16 mouse cellular contexts compared by ENCODE assay signal in genomic region chr9:51056360-51057324, GRCm38 (mm10). TPM values are rescaled to one million over a fixed set of nuclear protein-coding genes. Genes with fewer than 3 reads are reported as not detected.
DNase-seq lines count a peak whose midpoint lies in the region; ATAC-seq lines count a peak whose summit lies in the region.
"Had no signal": no experiment of that assay in that cellular context is flagged by ENCODE, and none has a peak within 500 bp of the region (broad histone marks: within the 10 kb centered on the region; RNA-seq: fewer than 3 reads in every experiment).

No protein-coding gene starts in this region.

- ATAC-seq in kidney, embryonic 14.5 days (ENCODE audit: low FRiP score, low TSS enrichment) = no peak
- ATAC-seq in liver, embryonic 13.5 days (ENCODE audit: low read depth) = peak; percentile 71
- ATAC-seq: forebrain, embryonic 15.5 days; inflammation-experienced regulatory T-cells, adult 6 months; midbrain, embryonic 15.5 days had no signal

- 64% methylated on average over 3 of the region's 3 CpGs for WGBS in kidney, embryonic 14.5 days
- WGBS in liver, embryonic 13.5 days (ENCODE audit: insufficient replicate concordance) = 46% methylated on average over 3 of the region's 3 CpGs

- no peaks in the 10 kb centered on the region for H3K27me3 ChIP-seq in kidney, embryonic 14.5 days (ENCODE audit: control insufficient read depth, insufficient read depth, low read length)
- no peaks in the 10 kb centered on the region for H3K27me3 ChIP-seq in liver, embryonic 13.5 days
- H3K27me3 ChIP-seq: forebrain, embryonic 15.5 days; midbrain, embryonic 15.5 days had no signal

- no peaks in the 10 kb centered on the region for H3K4me1 ChIP-seq in kidney, embryonic 14.5 days (ENCODE audit: control insufficient read depth, insufficient read depth, low read length)
- H3K4me1 ChIP-seq in liver, embryonic 13.5 days (replicated peaks) = peaks cover 8% of the 10 kb centered on the region
- H3K4me1 ChIP-seq: forebrain, embryonic 15.5 days; midbrain, embryonic 15.5 days had no signal

- H3K9ac ChIP-seq in kidney, embryonic 14.5 days (ENCODE audit: low read depth, low read length) = no peak overlapping the region
- no peak overlapping the region for H3K9ac ChIP-seq in liver, embryonic 13.5 days
- H3K9ac ChIP-seq: forebrain, embryonic 15.5 days; midbrain, embryonic 15.5 days had no signal

- no peak overlapping the region for H3K4me2 ChIP-seq in kidney, embryonic 14.5 days (replicated peaks; ENCODE audit: low read depth, low read length)
- no peak overlapping the region for H3K4me2 ChIP-seq in liver, embryonic 13.5 days
- H3K4me2 ChIP-seq: forebrain, embryonic 15.5 days; midbrain, embryonic 15.5 days had no signal

- intact Hi-C loops in heart, postnatal 25 days (cut with DNase I) = no loop called here

- H3K27ac ChIP-seq in kidney, embryonic 14.5 days (ENCODE audit: low read depth, low read length) = no peak overlapping the region
- H3K27ac ChIP-seq in liver, embryonic 13.5 days = no peak overlapping the region
- H3K27ac ChIP-seq: forebrain, embryonic 15.5 days; midbrain, embryonic 15.5 days had no signal

- no peak overlapping the region for H3K4me3 ChIP-seq in kidney, embryonic 14.5 days (ENCODE audit: low read length)
- no peak overlapping the region for H3K4me3 ChIP-seq in liver, embryonic 13.5 days (replicated peaks)
- H3K4me3 ChIP-seq: forebrain, embryonic 15.5 days; midbrain, embryonic 15.5 days had no signal

- H3K9me3 ChIP-seq in kidney, embryonic 14.5 days (ENCODE audit: control insufficient read depth, low read length) = no peaks in the 10 kb centered on the region
- no peaks in the 10 kb centered on the region for H3K9me3 ChIP-seq in liver, embryonic 13.5 days (replicated peaks)
- H3K9me3 ChIP-seq: forebrain, embryonic 15.5 days; midbrain, embryonic 15.5 days had no signal

- DNase-seq in kidney, adult 18-20 months = peak; percentile 7
- peak; percentile 63 for DNase-seq in NIH3T3 (ENCODE audit: low read depth)
- DNase-seq in heart, postnatal 25 days (ENCODE audit: low spot score) = peak; percentile 14
- DNase-seq in liver, embryonic 13.5 days = no peak
- no peak for DNase-seq in ovary, adult 18-20 months (ENCODE audit: low spot score)
- DNase-seq in spleen, adult 18-20 months = no peak
- DNase-seq: cerebellum, postnatal 25 days; lung, postnatal 14 days had no signal

- no peaks in the 10 kb centered on the region for H3K36me3 ChIP-seq in kidney, embryonic 14.5 days (ENCODE audit: control insufficient read depth, insufficient read depth, low read length)
- H3K36me3 ChIP-seq in liver, embryonic 13.5 days = no peaks in the 10 kb centered on the region
- H3K36me3 ChIP-seq: forebrain, embryonic 15.5 days; midbrain, embryonic 15.5 days had no signal

RNA-seq across cellular contexts. Expression of gene Btg4, which starts 4.1 kb away (rescaled TPM):
- not detected in 2 replicates for polyA plus RNA-seq in kidney, embryonic 14.5 days (2014; fragmentation: Nextera tagmentation; extraction: Ambion mirVana)
- total RNA-seq in heart, postnatal 25 days (2021) = not detected
- polyA plus RNA-seq in liver, embryonic 13.5 days (2015; fragmentation: Nextera tagmentation; extraction: Ambion mirVana) = not detected in 2 replicates
- total RNA-seq: layer of hippocampus, postnatal 10 days had no signal
- polyA plus RNA-seq: forebrain, embryonic 15.5 days; heart, embryonic 14.5 days; limb, embryonic 11.5 days; midbrain, embryonic 15.5 days; neural tube, embryonic 14.5 days had no signal

RNA-seq across cellular contexts. Expression of gene Layn, which starts 20.3 kb away (rescaled TPM):
- 5.4 and 7.6 TPM in 2 replicates for polyA plus RNA-seq in kidney, embryonic 14.5 days (2014; fragmentation: Nextera tagmentation; extraction: Ambion mirVana)
- total RNA-seq in heart, postnatal 25 days (2021) = 1 to 10 TPM; 6.0 to 7.0 TPM
- 1.6 and 2.1 TPM in 2 replicates for polyA plus RNA-seq in liver, embryonic 13.5 days (2015; fragmentation: Nextera tagmentation; extraction: Ambion mirVana)
- polyA plus RNA-seq: inflammation-experienced regulatory T-cells, adult 6 months had no signal

RNA-seq across cellular contexts. Expression of gene 4833427G06Rik, which starts 45.2 kb away (rescaled TPM):
- not detected in 2 replicates for polyA plus RNA-seq in kidney, embryonic 14.5 days (2014; fragmentation: Nextera tagmentation; extraction: Ambion mirVana)
- total RNA-seq in heart, postnatal 25 days (2021) = not detected
- not detected in 2 replicates for polyA plus RNA-seq in liver, embryonic 13.5 days (2015; fragmentation: Nextera tagmentation; extraction: Ambion mirVana)
- polyA plus RNA-seq: heart, embryonic 14.5 days; inflammation-experienced regulatory T-cells, adult 6 months; limb, embryonic 11.5 days had no signal

RNA-seq across cellular contexts. Expression of gene Sik2, which starts 47.8 kb away (rescaled TPM):
- 11.4 and 17.9 TPM in 2 replicates for polyA plus RNA-seq in kidney, embryonic 14.5 days (2014; fragmentation: Nextera tagmentation; extraction: Ambion mirVana)
- 10 to 100 TPM; 22.1 to 25.3 TPM for total RNA-seq in heart, postnatal 25 days (2021)
- polyA plus RNA-seq in liver, embryonic 13.5 days (2015; fragmentation: Nextera tagmentation; extraction: Ambion mirVana) = 7.0 and 10.0 TPM in 2 replicates

Comparison
In these comparisons a context has a peak if more than half of its experiments do, and no peak if none do; other contexts are left out.
1. DNase-seq: peak in kidney, adult 18-20 months (single experiment), NIH3T3 (single experiment) and heart, postnatal 25 days (single experiment); none in liver, embryonic 13.5 days (single experiment), ovary, adult 18-20 months (single experiment) and spleen, adult 18-20 months (0 of 2).